Mouse (Mus musculus) left cerebral cortex, postnatal 4 days (tissue): Measurements from ENCODE around the gene Batf. TPM values are rescaled to one million over a fixed set of nuclear protein-coding genes. Genes with fewer than 3 reads are reported as not detected.
"Not testable (repeated sequence)": the region's sequence is repeated elsewhere in the genome, so short reads cannot be mapped to it uniquely, and the experiment has no call there.

Experiments
- DNase-seq: peaks from one replicate; pipeline ENCODE4 v3.0.0-alpha.2; 2022
- intact Hi-C: fragments of 180-260 bp; cut with DNase I; formaldehyde crosslinking; loops from one replicate; pipeline ENCODE4 v1.15.1; 2025
- total RNA-seq, 2 experiments: library from RNA; stranded (reverse); gene quantifications; 2 replicates each; pipeline ENCODE4 v1.2.3; 2021

Batf gene
- total RNA-seq, 2 experiments from 2014 or later: 0.50 TPM; not detected in 1

DNA sequence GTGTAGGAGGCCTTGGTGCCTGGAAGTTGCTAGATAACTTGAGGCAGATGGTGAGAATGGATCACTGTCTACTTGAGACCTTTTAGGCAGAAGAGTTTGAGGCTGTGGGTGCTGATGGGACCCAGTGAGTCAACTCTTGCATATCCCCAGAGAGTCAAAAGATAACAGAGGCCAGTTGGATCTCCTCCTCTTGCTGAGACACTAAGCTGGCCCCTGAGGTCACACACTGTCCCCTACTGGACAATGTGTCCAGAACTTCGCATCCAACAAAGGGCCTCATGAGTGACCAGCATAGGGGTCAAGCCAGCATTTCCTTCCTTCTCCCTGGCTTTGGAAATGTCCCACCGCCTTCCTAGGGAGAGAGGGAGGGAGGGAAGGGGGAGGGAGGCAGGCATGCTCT, 6.7 kb upstream of the Batf start:
- DNase-seq: no peak
- intact Hi-C loops: no loop called here

DNA sequence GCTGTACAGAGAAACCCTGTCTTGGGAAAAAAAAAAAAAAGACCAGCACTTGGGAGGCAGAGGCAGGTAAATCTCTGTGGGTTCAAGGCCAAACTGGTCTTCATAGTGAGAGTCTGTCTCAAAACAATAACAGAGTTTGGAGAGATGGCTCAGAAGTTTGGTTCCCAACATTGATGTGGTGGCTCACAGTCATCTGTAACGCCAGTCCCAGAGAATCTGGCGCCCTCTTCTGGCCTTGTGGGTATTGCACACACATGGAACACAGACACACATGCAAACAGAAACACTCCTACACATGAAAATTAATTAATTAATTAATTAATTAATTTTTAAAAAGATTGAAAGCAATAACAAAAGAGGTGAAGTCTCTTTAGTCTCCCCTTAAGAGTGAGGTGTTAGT, 4.1 kb upstream of the Batf start:
- no peak for DNase-seq
- intact Hi-C loops: no loop called here

DNA sequence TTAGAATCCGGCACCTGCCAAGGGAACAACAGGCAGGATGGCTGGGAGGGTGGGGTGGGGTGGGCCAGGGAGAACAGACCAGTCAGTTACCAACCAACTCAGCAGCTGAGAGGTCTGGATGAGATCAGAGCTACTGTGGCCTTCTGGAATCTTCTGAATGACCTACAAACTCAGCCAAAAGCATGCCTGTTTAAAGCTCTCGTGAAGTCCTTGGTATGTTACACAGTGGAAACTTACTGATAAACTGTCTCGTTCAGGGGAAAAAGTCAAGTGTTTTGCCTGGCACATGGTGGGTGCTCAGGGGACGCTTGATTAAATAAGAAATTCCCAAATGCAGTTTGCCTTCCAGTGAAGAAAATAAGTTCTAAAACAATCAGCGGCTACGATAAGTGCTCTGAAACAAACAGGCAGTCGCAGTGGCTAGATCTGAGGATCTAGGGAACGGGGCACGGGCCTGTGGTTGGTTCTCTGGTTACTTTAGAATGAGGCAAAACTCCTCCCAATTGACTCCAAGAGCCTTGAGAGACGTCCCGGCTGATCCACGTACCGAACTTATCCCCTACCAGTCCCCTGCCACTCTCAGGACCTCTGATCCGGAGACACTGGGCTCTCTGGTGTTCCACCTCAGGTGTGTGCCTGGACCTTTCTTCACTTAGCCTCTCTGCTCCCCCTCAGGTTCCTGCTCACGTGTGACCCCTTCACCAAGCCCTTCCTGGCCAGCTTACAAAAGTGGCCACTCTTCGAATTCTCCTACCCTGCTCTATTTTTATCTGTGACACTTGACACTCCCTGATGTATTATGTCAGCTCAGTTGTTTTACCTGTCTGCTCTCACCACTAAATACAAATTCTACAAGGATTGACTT, 1.8 kb upstream of the Batf start:
- intact Hi-C loops: no loop called here
- no peak for DNase-seq

- intact Hi-C loops: no loop called here
- DNase-seq: no peak
Observed at GRCm38 (mm10) chr12:85687217-85687533, 706 bp downstream of the Batf start.

GRCm38 (mm10) chr12:85687846-85688245, 1.4 kb downstream of the Batf start:
- intact Hi-C loops: no loop called here
- no peak for DNase-seq

DNA sequence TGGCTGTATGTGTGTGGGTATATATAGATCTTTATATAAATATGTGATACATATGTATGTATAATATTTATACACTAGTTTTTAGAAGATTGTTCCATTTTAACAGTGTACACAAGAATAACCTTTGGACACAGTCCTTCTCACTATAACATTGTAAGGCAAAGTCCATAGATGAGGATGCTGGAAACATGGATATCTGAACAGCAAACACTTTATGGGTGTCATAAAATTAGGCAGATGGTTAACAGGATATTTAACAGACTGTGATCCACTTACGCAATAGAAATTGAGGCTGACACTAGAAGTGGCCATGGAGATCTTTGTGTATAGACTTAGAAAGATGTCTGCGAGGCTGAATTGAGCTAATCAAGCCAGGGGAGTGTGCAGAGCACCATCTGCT, 9.3 kb downstream of the Batf start:
- DNase-seq: no peak
- intact Hi-C loops: no loop called here

GRCm38 (mm10) chr12:85696436-85696835, 10.0 kb downstream of the Batf start:
- DNase-seq: no peak
- intact Hi-C loops: no loop called here

DNA sequence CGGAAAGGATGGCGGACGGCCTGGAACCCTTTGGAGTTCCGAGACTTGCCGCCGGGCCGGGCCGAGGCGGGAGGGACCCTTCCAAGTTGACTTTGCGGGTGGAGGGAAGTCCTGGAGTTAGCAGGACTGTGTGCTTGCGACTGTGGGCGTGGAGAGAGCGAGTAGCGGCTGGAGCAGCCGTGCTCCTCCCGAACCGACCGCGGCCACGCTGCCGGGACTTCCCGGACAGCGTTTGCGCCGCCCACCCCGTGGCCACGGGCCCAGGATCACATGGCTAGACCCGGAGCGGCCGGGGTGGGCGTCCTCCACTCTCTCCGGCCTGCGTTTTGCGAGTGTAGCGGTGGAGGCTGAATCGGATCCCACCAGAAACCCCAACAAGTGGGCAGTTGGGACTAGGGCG, 11.7 kb downstream of the Batf start:
- intact Hi-C loops, DNase-seq: not testable (repeated sequence)

GRCm38 (mm10) chr12:85700191-85700841, 13.8 kb downstream of the Batf start:
- peak; percentile 68 for DNase-seq
- intact Hi-C loops: no loop called here

- intact Hi-C loops: no loop called here
- no peak for DNase-seq
Observed at GRCm38 (mm10) chr12:85700842-85701223, 14.4 kb downstream of the Batf start.

DNA sequence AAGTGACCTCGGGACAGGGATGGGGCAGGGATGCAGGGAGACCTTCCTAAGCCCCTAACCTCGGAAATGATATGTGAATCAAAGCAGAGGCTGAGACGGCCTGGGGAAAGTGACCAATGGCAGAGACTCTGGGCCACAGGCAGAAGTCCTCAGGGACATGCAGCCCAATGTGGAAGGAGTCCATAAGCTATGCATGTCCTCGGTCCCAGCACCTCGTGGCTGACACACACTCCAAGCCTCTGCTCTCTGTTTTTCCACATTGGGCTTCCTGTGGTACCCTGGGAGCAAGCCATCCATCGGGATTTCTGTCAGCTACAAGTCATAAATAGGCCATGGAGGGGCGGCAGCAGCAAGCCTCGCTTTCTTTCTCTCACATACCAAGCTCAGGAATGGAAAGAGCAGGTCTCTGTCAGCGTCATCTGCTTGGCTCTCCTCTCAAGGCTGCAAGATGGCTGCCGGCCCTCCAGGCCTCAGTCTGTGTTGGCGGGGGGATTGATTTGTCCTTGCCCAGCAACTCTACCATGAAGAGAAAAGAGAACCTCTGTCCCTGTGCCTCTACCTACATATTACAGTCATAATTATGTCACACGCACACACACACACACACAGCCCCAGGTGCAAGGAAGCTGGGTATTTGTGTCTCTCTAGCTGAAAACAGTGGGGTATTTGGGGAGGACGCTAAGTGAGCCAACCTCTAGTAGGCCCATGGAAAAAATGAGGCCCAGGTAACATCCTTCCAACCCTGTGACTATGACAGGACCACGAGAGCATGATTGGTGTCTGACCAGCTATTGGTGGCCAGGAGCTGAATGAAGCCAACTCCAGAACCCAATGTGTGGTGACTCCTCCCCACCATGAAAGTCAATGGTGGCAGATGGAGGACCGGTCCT, 15.9 kb downstream of the Batf start:
- intact Hi-C loops: no loop called here
- no peak for DNase-seq

DNA sequence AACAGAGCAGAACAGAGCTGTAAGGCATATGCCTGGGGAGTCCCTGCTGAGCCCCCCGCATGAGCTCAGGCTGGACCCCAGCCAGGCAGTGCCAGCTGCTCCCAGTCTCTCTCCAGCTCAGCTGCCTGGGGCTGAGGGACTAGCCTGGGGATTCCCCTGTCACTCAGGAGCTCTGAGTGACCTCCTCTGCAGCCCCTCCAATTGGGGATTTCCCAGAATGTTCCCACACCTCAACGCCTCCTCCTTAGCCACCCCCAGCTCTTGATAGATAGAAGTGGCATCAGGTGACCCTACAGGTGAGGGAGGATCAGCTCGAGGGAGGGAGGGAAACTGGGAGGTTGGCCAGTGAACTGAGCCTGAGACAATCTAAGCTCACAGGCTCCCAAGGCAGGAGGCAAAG, 17.0 kb downstream of the Batf start:
- intact Hi-C loops: no loop called here
- peak; percentile 66 for DNase-seq

- intact Hi-C loops: no loop called here
- peak; percentile 62 for DNase-seq
Observed at GRCm38 (mm10) chr12:85704566-85704965, 18.1 kb downstream of the Batf start.

DNA sequence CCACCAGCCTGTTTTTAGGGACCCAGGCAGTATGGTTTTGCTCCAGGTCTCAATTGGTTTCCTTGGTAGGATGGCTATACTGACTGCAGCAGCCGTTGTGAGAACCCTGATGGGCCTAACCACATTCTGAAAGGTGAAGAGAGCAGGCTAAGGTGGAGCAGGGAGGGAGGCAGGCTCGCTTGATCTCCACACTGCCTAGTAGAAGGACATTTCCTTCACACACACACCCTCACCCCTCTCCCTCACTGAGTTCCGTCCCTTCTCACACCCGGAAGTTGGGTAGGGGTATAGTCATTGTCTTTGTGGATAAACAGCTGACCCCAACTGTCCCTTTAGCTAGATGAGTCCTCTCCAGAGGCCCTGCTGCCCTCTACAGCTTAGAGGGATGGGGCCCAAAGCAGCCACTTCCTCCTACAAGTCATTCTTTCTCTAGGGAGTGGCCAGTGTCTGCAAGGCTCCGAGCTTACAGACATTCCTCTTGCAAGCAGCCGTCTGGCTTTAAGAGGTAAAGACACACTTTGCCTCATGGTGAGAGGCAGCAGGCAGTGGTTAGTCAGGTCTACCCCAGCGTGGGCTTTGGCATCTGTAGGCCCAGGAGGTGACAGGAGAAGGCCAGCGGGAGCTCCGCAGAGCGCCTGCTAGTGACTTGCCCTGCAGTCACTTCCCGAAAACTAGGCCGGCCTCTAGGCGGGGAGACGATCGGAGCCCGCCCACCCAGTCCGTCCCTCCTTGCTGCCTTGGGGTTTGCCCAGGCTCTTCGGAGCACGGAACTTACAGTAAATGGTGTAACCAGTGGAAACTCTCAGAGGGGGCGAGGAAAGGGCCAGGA, 18.7 kb downstream of the Batf start:
- peak; percentile 60 for DNase-seq
- intact Hi-C loops: no loop called here

- DNase-seq: no peak
- intact Hi-C loops: no loop called here
Observed at GRCm38 (mm10) chr12:85705831-85706530, 19.5 kb downstream of the Batf start.

DNA sequence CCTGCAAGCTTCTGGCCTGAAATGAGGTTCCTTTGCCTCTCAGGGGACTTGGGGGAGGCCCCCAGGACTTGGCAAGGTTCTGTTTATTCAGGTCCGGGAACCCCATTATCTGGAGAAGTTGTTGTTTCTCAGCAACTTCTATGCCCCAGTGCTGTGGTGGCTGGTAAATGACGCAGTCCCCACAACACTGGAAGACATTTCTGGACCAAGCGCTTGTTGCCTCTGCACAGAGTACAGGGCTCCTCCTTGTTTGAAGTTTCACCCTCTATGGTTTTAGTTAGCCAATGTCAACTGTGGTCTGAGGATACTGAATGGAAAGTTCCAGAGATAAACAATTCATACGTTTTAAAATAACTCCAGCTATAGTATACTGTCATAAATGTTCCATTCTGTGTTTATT, 20.4 kb downstream of the Batf start:
- no peak for DNase-seq
- intact Hi-C loops: no loop called here

DNA sequence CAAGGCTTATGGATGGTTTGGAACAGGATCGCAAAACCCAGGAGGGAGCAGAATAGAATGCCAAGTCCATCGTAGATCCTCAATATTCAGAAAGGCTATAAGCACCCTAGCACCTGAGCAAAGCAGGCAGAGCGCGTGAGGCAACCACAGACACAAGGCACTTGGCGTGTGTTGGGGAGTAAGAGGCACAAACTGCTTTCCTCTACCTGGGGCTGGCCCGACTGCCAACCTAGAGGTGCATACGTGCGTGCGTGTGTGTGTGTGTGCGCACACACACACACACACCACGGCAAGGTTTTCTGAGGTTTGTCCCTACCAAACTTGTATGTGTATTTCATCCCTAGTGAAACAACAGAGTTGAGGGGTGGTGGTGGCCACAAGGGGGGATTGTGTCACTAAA, 20.9 kb downstream of the Batf start:
- intact Hi-C loops: no loop called here
- no peak for DNase-seq

DNA sequence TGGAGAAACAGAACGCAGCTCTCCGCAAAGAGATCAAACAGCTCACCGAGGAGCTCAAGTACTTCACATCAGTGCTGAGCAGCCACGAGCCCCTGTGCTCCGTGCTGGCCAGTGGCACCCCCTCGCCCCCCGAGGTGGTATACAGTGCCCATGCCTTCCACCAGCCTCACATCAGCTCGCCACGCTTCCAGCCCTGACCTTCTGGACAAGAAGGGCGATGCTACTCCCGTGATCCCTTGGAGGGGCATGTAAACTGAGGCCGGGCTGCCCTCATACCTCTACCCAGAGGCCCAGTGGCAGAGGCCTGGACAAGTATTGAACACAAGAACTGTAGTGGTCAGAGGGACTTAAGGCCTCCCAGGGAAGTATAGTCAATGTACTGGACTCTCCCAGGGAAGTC, 22.1 kb downstream of the Batf start:
- intact Hi-C loops: no loop called here
- DNase-seq: no peak

DNA sequence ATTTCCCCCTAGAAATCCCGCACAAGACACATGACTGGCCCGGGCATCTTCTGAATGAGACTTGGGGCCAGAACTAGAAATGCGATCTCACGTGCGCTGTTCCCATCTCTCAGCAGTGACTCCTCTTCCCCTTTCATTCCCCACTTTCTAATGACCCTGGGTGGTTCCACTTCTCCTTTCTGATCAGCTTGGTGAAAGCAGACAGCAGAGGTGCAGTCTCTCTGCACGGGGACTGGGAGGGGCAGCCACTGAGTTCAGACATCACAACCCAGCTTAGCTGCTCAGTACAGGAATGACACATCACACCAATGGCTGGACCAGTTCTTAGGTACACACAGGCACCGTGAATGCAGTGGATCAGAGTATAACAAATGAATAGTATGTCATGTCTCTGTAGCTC, 24.2 kb downstream of the Batf start:
- no peak for DNase-seq
- intact Hi-C loops: no loop called here

GRCm38 (mm10) chr12:85712587-85712986, 26.1 kb downstream of the Batf start:
- intact Hi-C loops: no loop called here
- no peak for DNase-seq
